Mouse (Mus musculus) left cerebral cortex, adult 11 months (tissue): ENCODE data around the gene Galnt2.

Source experiments
- DNase-seq: peaks from one replicate; pipeline ENCODE4 v3.0.0; 2022; ENCODE audit warnings: low spot score

Galnt2 gene

DNA sequence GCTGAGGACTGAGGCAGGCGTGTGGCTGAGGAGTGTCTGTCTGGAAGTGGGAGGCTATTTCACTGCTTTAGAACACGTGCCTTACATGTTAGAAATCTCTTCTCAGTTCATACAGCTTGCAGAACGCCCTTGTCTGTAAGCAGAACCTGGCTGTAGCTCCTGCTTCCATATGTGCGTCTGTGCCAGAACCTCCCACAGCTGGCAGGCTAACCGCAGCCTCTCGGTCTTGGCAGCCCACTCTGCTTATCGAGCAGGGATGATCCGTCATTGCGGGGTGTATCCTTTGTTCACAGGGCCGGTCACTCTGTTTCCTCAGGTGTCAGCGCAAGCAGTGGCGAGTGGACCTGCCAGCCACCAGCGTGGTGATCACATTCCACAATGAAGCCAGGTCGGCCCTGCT is 92.2 kb downstream of the Galnt2 start:
- peak; percentile 37 for DNase-seq

DNA sequence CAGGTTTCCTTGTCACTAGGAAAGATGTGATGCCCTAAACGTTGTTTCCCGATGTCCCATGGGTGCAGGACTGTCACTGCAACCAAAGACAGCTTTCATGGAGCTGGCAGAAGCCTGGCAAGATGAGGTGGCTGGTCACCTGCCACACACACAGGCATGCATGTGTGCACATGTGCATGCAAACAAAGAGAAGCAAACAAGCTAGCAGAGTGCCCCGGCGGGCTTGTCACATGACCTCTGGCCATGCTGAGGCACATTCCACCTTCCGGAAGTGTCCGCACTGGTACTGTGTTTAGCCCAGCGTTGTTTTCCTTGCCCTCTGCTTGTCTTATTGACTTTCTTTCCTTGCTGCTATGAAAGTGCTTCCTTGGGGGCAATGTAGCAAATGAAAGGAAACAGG is 97.1 kb downstream of the Galnt2 start:
- no peak for DNase-seq

DNA sequence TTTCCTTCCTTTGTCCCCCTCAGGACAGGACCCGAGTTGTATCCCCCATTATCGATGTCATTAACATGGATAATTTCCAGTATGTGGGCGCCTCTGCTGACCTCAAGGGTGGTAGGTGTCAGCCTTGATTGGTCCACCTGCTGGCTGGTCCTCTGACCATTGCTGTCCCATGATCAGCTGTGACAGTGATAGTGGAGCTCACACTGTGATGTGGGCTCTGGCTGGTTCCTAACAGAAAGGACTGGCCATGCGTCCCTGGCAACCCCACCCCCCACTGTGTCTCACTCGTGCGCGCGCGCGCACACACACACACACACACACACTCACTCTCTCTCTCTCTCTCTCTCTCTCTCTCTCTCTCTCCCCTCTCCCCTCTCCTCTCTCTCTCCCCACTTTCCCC is 98.5 kb downstream of the Galnt2 start:
- no peak for DNase-seq

DNA sequence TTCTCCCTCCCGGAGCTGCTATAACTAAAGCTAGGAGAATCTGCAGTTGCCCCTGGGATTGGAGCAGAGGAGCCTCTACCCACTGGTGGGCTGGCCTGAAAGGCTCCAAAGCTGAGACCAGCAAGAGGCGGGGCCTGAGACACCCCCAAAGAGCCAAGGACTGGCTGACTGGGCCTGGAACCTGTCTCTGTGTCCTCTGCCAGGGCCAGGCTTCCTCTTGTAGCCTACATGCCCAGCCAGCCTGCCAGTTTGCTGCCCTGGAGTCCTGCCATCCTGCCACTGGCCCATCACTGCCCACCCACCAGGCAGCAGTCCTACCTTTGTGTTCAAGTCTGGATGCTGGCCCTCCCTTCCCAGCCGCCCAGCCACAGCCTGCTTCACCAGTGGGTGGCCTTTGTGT is 99.2 kb downstream of the Galnt2 start:
- no peak for DNase-seq

DNA sequence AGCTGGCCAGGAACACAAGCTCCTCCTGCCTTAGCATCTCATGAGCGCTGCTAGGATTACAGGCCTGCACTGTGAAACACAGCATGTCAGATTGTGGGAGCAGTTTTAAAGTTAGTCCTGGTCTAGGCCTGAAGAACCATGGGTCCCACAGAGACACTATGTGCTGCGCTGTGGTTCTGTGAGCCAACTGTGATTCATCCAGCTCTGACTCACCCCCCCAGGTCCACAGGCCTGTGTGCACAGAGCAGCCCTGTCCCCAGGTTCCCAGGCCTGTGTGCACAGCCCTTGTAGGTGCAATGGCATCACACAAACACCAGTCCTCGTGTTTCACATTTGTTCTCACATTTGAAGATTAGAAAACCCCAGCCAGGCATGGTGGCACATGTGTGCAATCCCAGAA is 99.9 kb downstream of the Galnt2 start:
- DNase-seq = no peak

DNA sequence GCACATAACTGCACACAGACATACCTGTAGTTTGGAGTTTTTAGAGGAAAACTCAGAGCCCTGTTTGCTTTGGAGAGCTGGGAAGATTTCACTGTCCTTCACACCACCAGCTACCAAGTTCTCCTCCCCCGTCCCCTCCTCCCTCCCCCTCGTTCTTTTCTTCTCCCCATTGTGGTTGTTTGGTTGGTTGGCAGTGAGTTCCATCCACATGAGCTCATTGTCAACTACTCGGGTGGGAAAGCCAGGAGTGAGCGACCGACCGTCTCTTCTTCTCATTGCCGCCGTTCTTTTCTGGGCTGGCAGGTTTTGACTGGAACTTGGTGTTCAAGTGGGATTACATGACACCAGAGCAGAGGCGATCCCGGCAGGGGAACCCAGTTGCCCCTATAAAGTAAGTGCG is 100.5 kb downstream of the Galnt2 start:
- no peak for DNase-seq

DNA sequence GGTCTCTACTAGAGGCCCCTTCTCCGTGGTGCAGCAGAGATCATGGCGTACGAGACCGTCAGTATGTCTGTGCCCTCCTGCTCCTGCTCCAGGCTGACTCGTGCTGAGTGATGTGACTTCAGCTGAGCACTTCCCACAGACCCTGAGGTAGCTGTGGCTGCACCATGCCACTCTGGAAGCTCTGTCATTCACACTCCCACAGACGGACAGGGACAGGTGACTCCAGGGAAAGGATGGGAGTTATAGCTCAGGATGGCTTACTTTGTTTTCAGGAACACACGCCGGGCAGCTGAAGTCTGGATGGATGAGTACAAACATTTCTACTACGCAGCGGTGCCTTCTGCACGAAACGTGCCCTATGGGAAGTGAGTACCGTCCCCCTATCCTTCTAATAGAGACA is 105.1 kb downstream of the Galnt2 start:
- DNase-seq = no peak

DNA sequence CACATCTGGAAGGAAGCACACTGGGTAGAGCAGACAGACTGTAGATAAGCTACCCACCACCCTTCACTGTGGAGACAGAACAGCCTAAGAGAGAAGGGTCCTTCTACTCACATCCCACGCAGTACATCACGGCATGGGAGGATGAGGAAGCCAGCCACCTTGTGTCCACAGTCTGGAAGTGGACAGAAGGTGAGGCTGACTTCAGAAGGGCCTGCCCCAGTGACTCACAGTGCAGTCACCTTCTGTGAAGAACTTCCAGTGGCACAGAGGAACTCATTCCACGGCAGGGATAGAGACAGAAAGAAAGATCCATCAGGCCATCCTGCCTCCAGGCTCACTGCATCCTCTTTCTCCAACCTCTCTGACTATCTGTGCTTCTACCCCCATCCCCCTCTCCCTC is 108.6 kb downstream of the Galnt2 start:
- DNase-seq = no peak

DNA sequence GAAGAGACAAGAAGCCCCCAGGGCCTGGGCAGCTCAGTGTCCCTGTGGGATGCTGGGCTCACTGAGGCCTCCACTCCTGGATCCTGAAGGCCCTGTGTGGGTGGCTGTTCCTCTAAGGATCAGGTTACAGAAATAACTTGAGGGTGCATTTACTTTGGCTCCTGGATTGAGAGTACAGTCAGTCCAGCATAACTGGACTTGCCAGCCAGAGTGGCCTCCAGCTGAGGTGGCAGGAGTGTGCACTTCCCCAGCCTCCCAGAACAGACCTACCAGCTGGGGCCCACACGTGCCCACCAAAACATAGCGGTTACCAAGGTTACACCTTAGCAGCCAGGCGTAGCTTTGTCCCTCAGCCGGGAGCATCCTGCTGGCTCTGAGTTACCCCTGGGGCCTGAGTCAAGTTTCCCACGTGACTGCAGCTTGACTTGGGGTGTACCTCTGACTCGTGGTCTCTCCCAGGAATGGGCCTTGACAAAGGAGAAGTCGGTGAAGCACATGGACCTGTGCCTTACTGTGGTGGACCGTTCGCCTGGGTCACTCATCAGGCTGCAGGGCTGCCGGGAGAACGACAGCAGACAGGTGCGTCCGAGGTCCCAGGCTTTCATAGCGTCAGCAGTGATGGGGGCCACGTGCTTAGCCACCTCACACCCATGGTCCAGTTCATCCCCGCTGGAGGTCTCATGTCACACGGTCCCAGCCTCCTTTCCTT is 109.3 kb downstream of the Galnt2 start:
- no peak for DNase-seq

DNA sequence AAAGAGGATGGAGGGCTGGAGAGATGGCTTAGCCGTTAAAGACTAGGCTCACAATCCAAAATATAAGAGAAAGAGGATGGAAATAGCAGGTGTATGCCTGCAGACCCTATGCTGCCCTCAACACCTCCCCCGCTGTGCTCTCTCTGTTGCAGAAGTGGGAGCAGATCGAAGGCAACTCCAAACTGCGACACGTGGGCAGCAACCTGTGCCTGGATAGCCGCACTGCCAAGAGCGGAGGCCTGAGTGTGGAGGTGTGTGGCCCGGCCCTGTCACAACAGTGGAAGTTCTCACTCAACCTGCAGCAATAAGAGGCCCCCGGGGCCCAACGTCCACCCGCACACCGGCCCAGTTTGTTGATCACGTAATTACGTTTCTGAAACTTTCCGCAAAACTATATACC is 112.0 kb downstream of the Galnt2 start:
- no peak for DNase-seq

DNA sequence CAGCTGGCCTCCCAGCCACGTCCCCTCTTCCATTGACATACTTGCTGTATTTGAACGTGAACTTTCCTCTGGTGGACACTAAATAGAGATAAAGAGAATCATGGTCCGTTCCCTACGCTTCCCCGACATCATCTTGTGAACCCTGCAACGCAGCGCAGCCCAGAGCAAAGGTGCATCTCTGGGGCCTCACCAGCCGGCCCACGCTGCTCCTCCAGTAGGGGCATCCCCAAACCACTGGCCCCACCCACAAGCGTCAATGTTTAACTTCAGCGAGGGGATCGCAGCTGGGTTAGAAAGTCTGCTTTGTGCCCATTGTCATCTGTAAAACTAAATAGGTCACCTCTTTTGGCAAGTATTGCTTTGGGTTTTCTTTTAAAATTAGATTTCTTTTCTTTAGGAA is 112.8 kb downstream of the Galnt2 start:
- no peak for DNase-seq

DNA sequence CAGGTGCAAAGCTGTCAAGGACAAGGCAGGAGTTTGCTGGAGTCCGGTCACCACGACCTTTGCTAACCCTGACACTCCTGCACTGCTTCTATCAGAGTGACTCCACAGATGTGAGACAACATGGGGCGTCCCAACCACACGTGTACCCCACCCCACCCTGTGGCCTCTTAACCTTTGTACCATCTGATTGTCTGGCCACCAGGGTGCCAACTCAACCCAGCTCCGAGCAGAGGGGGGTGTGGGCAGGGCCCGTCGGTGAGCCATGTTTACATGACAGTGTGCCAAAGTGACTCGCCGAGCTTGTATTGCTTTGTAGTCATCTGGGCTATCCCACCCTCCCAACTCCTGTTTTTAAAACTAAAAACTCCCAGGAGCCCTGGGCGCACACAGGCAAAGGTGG is 113.9 kb downstream of the Galnt2 start:
- DNase-seq = no peak

DNA sequence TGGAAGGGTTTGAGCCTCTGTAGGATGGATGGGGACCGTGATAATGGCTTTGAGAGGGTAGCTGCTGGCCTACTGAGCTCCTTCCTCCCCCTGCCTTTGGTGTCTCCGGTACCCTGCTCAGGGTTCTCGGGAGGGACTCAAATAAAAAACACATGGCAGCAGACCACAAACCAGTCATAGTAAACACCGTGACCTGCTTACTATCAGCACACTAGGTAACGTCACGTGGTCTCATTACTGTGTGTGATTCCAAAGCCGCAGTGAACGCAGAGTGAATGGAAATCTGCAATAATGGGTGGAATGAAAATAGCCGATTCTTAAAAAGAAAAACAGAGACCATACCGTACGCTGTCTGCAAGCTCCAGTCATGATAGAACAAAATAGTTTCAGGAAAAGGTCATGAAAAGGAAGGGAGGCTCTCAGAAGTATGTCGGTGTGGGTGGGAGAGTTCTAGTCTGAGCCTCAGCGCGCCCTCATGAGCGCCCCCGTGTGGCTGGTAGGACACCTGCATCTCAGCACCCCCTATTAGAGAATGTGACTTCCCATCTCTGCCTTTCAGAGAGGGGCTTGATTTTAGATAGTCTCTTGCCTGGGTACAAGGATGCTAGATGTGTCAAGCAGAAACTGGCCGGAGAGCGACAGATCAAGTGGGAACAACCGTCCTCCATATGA is 115.8 kb downstream of the Galnt2 start:
- DNase-seq = no peak

DNA sequence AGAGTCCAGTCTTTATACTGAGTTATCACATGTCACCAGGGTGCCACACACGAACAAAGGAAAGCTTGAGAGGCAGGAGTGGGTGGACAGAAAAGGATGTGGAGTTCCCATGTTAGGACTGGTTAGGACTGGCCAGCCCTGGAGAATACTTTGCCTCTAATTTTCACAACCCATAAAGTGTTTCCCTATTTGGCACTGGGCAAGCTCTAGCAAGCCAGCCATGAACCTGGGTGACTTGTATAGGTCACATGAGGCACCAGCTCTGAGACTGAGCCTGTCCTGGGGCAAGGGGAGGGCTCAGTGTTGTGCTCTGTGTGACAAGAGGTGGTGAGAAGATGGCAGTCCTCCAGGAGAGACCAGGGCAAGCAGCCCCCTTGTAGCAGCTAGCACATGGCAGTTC is 116.9 kb downstream of the Galnt2 start:
- no peak for DNase-seq

DNA sequence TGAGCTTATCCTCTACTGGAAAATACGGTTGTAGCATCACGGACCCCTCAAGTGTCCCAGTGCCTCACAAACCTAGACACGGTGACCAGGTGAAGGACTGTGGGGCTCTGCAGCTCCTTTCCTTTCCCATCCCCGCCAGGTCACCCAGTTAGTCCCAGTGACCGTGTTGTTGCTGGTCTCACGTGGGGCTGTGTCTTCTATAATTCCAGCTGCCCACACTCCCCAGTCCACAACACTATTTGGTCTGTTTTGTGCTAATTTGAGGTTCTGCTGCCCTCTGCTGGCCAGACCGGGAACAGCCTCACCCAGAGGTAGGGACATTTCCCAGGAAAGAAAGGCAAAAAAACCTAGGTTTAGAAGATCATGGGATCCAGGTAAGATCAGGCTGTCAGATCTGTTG is 118.5 kb downstream of the Galnt2 start:
- DNase-seq = peak; percentile 61

DNA sequence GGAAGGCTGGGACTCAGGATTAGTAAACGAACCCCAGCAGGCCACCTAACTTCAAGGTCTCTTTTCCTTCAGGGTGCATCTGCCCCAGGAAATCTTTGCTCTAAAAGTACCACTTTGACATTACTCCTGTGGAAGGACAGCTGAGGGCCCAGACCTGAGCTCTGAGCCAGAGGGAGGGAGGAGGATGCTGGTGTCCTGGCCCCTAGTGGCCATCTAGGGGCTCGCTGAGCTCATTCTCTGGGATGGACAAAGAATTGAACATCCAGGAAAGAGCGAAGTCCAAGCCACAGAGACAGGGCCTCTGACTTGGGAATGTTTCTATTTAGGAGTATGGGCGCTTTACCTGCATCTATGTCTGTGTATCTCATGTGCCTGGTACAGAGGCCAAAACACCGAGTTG is 120.4 kb downstream of the Galnt2 start:
- no peak for DNase-seq

DNA sequence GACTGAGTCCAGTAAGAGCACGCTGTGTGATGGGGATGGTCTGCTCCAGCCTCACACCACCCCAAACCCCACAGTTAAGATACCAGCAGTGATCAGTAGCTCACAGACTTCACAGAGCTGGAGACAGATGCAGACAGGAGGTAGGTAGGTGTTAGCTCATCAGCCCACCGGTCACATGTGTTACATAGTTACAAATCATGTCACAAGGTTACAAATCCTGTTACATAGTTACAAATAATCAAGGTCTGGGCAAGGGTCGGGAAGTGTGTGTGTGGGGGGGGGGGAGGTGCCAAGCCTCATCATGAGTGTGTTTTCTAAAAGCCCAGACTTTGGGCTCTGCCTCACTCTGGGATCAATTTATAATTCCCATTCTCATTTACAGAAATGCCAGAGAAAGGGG is 129.7 kb downstream of the Galnt2 start:
- DNase-seq = no peak

DNA sequence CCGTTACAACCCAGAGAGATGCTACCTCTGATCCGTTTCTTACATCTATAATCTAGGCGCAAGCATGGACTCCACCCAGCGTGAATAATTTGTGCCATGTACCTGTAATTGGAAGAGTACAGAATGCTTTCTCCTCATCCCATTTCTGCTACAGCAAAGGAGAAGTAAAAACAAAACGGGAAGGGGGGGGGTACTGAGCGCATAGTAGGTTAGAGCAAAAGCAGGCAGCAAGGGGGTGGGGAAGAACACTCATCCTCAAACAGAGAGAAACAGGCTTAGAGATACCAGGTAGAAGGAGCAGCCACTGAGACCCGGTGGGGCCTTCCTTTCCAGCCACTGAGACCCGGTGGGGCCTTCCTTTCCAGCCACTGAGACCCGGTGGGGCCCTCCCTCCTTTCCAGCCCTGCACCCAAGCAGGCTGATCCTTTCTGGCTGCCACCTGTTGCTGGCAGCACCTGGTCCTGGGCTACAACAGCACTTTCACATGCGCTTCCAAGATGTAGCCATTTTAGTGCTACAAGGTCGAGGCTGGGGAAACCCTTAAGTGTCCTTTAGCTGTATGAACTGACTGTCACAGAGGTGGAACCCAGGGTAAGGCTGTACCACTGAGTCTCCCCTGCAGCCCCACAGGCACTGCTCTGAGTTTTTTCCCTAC is 130.7 kb downstream of the Galnt2 start:
- DNase-seq = no peak

DNA sequence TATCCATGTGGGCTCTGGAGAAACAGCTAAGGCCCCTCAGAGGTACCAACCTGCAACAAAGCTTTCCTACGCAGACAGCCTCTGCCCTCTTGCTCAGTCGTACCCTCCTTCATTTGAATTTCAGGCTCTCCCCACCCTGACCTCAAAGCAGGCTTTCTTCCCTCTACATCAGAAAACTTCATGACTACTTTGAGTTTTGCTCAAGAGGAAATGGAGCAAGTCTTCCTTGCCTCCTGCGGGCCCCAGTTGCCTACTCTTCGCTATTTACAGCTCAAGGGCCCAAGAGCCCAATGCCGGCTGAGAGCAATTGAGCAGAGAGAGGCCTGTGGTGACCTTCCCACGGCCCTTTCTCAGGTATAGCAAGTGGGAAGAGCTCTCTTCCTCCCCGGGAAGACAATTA is 131.4 kb downstream of the Galnt2 start:
- DNase-seq = no peak

DNA sequence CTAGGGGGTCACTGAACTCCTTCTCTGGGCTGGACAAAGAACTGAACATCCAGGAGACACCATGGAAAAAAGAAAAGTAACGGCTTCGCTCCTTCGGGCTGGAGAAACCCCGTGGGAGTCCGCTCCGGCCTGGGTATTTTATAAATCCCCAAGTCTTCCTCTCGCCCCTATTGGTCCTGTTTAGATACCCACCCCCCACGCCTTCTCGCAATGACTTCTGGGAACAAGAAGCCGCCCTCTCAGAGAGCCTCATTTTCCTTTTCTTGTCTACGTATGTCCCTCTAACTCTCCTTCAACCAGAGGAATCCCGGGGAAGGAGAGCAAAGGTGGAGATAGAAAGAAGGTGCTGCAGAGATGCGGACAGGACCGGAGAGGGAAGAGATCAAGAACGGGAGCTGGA is 132.1 kb downstream of the Galnt2 start:
- DNase-seq = no peak

DNA sequence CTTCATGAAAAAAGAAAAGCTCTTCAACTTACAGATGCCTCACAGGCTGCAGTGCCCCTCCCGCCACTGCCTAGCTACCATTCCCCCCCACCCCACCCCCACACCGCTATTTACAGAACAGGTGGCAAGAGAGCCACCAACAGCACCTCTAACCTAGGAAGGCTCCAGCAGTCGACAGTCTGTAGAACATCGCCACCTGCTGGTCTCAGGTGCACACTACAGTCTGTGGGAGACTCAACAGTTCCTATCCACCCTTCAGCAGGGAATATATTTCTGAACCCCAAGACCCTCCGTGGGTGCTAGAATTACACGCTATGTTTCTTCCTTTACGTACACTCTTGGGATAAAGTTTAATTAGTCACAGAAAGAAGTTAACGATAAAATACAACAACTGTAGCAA is 137.0 kb downstream of the Galnt2 start:
- no peak for DNase-seq

DNA sequence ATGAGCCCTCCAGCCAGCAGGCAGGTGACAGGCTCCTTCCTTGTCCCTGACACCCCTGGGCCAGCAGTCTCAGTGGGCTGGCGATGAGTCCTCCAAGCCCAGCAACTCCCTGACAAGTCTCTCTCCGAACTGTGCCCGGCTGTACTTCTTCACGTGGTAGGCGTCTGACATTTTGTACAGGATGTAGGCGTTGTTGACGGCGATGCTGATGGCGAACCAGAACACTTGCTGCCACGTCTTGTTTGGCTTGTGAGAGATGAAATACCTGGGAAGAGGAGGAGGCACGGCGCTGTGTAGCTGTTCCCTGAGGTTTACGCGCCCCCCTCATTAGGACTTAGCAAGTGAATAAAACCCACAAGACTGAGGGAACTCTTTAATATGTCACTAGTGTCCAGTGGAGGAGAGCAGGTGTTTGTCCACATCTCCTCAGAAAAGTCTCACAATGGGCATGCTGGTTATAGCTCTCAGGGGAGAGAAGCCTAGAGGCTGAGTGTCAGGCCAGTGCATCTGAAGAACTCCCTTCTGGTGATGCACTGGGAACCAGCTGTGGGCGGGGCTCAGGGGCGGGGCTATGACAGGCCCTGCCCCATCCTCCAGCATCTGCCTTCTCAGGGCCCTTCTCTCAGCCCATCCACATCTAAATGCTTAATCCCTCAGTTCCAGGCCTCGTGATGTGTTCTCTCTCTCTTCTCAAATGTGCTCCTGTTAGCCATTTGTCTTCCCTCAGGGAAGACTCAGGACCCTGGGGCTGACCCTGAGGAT is 139.4 kb downstream of the Galnt2 start:
- no peak for DNase-seq
